Comparison of ENCODE assay signal across 8 mouse cellular contexts in the genomic region with DNA sequence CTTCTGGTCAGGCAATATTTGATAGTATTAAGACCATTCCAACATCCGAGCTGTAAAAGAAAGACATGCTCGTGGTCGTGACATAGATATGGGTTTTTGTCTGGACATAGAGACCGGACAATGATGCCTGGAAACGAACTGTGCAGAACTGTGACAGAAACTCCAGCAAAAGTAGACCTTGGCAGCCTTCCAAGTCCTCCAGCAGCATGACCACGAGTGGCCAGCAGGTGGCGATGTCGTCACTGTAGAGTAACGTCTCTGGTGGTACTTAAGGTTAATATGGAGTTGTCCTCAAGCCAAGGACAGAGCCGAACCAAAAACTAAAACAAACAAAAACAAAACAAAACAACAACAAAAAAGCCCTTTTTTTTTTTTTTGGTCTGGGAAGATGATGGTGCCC.
DNase-seq lines count a peak whose midpoint lies in the region; ATAC-seq and TF ChIP-seq lines count a peak whose summit lies in the region.
"Had no signal": no experiment of that assay in that cellular context is flagged by ENCODE, and none has a peak within 500 bp of the region (broad histone marks: within the 10 kb centered on the region; RNA-seq: fewer than 3 reads in every experiment).

No protein-coding gene starts in this region.

- no peak overlapping the region for H3K4me3 ChIP-seq in heart, postnatal 0 days (ENCODE audit: low read depth, low read length)
- H3K4me3 ChIP-seq: megakaryocyte, embryonic 14.5 days had no signal

- H3K4me1 ChIP-seq in heart, postnatal 0 days (ENCODE audit: control insufficient read depth, insufficient read depth), result no peaks in the 10 kb centered on the region; the same call in 1 of the 2 replicates
- H3K4me1 ChIP-seq: megakaryocyte, embryonic 14.5 days had no signal

- peak; percentile 95 for TF ChIP-seq CTCF in heart, postnatal 0 days (IDR thresholded peaks at IDR 0.05; ENCODE audit: low read depth)

- no peaks in the 10 kb centered on the region for H3K36me3 ChIP-seq in heart, postnatal 0 days (replicated peaks; ENCODE audit: control insufficient read depth, insufficient read depth, low read length)

- peak; percentile 67 for DNase-seq in ES-CJ7 (ENCODE audit: low read depth, low spot score)
- DNase-seq in adrenal gland, adult 18-20 months (ENCODE audit: low spot score in 2 of 2), result peak; percentile 84 to 87
- DNase-seq in embryo, embryonic 11 days, result peak; percentile 85
- peak; percentile 28 for DNase-seq in heart, postnatal 0 days (ENCODE audit: low spot score)
- DNase-seq in layer of hippocampus, postnatal 14 days (ENCODE audit: low spot score in 2 of 2), result peak; percentile 82 to 88
- peak; percentile 32 to 33 for DNase-seq in spleen, postnatal 36 days (ENCODE audit: low spot score in 2 of 2)

- H3K9ac ChIP-seq in heart, postnatal 0 days (replicated peaks; ENCODE audit: low read depth, low read length), result no peak overlapping the region

- ATAC-seq in heart, postnatal 0 days (ENCODE audit: insufficient read depth, low read depth), result no peak
- peak; percentile 90 for ATAC-seq in megakaryocyte-erythroid progenitor cell, adult 5-6 weeks (replicated peaks; ENCODE audit: low FRiP score, low TSS enrichment, poor library complexity, severe bottlenecking)

- TF ChIP-seq EP300 in heart, postnatal 0 days (IDR thresholded peaks at IDR 0.05; ENCODE audit: low read depth), result no peak

- no peak overlapping the region for H3K4me2 ChIP-seq in heart, postnatal 0 days (ENCODE audit: low read depth, low read length)

- no peak overlapping the region for H3K27ac ChIP-seq in heart, postnatal 0 days (ENCODE audit: low read depth)

- no peaks in the 10 kb centered on the region for H3K9me3 ChIP-seq in heart, postnatal 0 days (replicated peaks; ENCODE audit: control insufficient read depth, low read length)
- H3K9me3 ChIP-seq: megakaryocyte, embryonic 14.5 days had no signal

- 14% methylated on average over 10 of the region's 10 CpGs for WGBS in heart, postnatal 0 days

- H3K27me3 ChIP-seq in heart, postnatal 0 days (ENCODE audit: control insufficient read depth, insufficient read depth, low read length), result no peaks in the 10 kb centered on the region
- H3K27me3 ChIP-seq: megakaryocyte, embryonic 14.5 days had no signal

Comparison
In these comparisons a context has a peak if more than half of its experiments do, and no peak if none do; other contexts are left out.
1. DNase-seq: peak in every context shown above with its lines; median percentile 86 in adrenal gland, adult 18-20 months; 85 in embryo, embryonic 11 days; 85 in layer of hippocampus, postnatal 14 days; 67 in ES-CJ7; 32 in spleen, postnatal 36 days; 28 in heart, postnatal 0 days.